Mouse (Mus musculus) adrenal gland (tissue): ENCODE measurements around the gene Olfr281.
"Not testable (repeated sequence)": the region's sequence is repeated elsewhere in the genome, so short reads cannot be mapped to it uniquely, and the experiment has no call there.

Source experiments
- intact Hi-C: fragments of 180-260 bp; cut with DNase I; formaldehyde crosslinking; loops from one replicate; pipeline ENCODE4 v1.15.1; 2025
- long read RNA-seq, 2 experiments: library from polyadenylated mRNA; unstranded; transcript quantifications; one replicate each; pipeline ENCODE4 v2.0.0; 2020; ENCODE audit warnings: borderline replicate concordance in 1 of 2; ENCODE audit not compliant: insufficient replicate concordance in 1 of 2

Olfr281 gene
- long read RNA-seq, experiment 1: 0 reads
- long read RNA-seq, experiment 2: 0 reads

- intact Hi-C loops: no loop called here
Observed at GRCm38 (mm10) chr15:98452288-98452687, at the start of gene Olfr281. TSS of gene Olfr281 (plus strand) at chr15:98452588.

GRCm38 (mm10) chr15:98408406-98409060 is 43.9 kb upstream of the Olfr281 start:
- intact Hi-C loops: no loop called here

- intact Hi-C loops: no loop called here
Observed at GRCm38 (mm10) chr15:98409635-98410034, 42.8 kb upstream of the Olfr281 start.

- intact Hi-C loops: no loop called here
Observed at GRCm38 (mm10) chr15:98410249-98410648, 42.1 kb upstream of the Olfr281 start.

- intact Hi-C loops: no loop called here
Observed at GRCm38 (mm10) chr15:98415996-98416395, 36.4 kb upstream of the Olfr281 start.

- intact Hi-C loops: not testable (repeated sequence)
Observed at GRCm38 (mm10) chr15:98416802-98417201, 35.6 kb upstream of the Olfr281 start.

- intact Hi-C loops: not testable (repeated sequence)
Observed at GRCm38 (mm10) chr15:98417285-98417684, 35.1 kb upstream of the Olfr281 start.

GRCm38 (mm10) chr15:98418096-98418495 is 34.3 kb upstream of the Olfr281 start:
- intact Hi-C loops: no loop called here

- intact Hi-C loops: no loop called here
Observed at GRCm38 (mm10) chr15:98420897-98421296, 31.5 kb upstream of the Olfr281 start.

- intact Hi-C loops: no loop called here
Observed at GRCm38 (mm10) chr15:98424326-98424725, 28.1 kb upstream of the Olfr281 start.

GRCm38 (mm10) chr15:98424753-98425152 is 27.6 kb upstream of the Olfr281 start:
- intact Hi-C loops: no loop called here

- intact Hi-C loops: no loop called here
Observed at GRCm38 (mm10) chr15:98425188-98425587, 27.2 kb upstream of the Olfr281 start.

GRCm38 (mm10) chr15:98430925-98431324 is 21.5 kb upstream of the Olfr281 start, which contains the start of gene Olfr282:
TSS of gene Olfr282 (plus strand) at chr15:98431225.
- intact Hi-C loops: not testable (repeated sequence)

GRCm38 (mm10) chr15:98444561-98444960 is 7.8 kb upstream of the Olfr281 start:
- intact Hi-C loops: no loop called here

GRCm38 (mm10) chr15:98448521-98448920 is 3.9 kb upstream of the Olfr281 start:
- intact Hi-C loops: no loop called here

- intact Hi-C loops: no loop called here
Observed at GRCm38 (mm10) chr15:98469596-98469995, 17.2 kb downstream of the Olfr281 start, which contains the start of gene OR5BS1P. TSS of gene OR5BS1P (plus strand) at chr15:98469896.

- intact Hi-C loops: no loop called here
Observed at GRCm38 (mm10) chr15:98471539-98471938, 19.2 kb downstream of the Olfr281 start.

GRCm38 (mm10) chr15:98474958-98475357 is 22.6 kb downstream of the Olfr281 start:
- intact Hi-C loops: no loop called here

GRCm38 (mm10) chr15:98475382-98475781 is 23.0 kb downstream of the Olfr281 start:
- intact Hi-C loops: no loop called here

- intact Hi-C loops: no loop called here
Observed at GRCm38 (mm10) chr15:98476281-98476680, 23.9 kb downstream of the Olfr281 start.

GRCm38 (mm10) chr15:98479568-98480102 is 27.2 kb downstream of the Olfr281 start:
- intact Hi-C loops: no loop called here

GRCm38 (mm10) chr15:98482701-98483100 is 30.3 kb downstream of the Olfr281 start, which contains the start of gene Lalba:
TSS of gene Lalba (minus strand) at chr15:98482721.
- intact Hi-C loops: no loop called here
